Mouse (Mus musculus) WW6 (cell line): ENCODE measurements around the gene Insl3.
A peak's percentile ranks its signal among the peaks of the same experiment; 100 is the strongest.
"Not testable (repeated sequence)": the region's sequence is repeated elsewhere in the genome, so short reads cannot be mapped to it uniquely, and the experiment has no call there.

ENCODE experiments used
- DNase-seq: peaks from one replicate; pipeline ENCODE4 v3.0.0-alpha.2; 2013; ENCODE audit warnings: low read depth, low spot score

The Insl3 gene

GRCm38 (mm10) chr8:71676803-71677202, 12.2 kb upstream of the Insl3 start:
- no peak for DNase-seq

DNA sequence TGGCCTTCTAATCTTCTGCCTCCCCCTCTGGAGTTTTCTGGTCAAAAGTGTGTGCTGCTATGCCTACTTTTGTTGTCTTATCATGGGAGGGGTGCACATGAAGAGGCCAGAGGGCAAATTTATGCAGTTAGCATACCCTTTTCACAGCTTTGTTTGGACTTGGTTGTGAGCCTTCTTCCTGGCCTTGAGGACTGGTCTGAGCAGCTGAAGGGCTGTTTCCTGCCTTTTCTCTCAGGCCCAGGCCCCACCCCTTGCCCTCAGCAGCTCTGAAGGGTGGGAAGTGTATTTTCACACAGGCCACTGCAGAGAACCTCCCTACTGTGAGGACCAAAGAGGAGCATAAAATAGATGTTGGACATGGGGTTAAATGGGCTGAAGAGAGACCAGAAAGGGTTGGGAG, 11.5 kb upstream of the Insl3 start:
- DNase-seq, result no peak

GRCm38 (mm10) chr8:71678216-71678615, 10.8 kb upstream of the Insl3 start:
- no peak for DNase-seq

- no peak for DNase-seq
Observed at GRCm38 (mm10) chr8:71679116-71679515, 9.9 kb upstream of the Insl3 start.

- no peak for DNase-seq
Observed at GRCm38 (mm10) chr8:71679550-71680168, 9.4 kb upstream of the Insl3 start.

- no peak for DNase-seq
Observed at GRCm38 (mm10) chr8:71680471-71680870, 8.5 kb upstream of the Insl3 start.

DNA sequence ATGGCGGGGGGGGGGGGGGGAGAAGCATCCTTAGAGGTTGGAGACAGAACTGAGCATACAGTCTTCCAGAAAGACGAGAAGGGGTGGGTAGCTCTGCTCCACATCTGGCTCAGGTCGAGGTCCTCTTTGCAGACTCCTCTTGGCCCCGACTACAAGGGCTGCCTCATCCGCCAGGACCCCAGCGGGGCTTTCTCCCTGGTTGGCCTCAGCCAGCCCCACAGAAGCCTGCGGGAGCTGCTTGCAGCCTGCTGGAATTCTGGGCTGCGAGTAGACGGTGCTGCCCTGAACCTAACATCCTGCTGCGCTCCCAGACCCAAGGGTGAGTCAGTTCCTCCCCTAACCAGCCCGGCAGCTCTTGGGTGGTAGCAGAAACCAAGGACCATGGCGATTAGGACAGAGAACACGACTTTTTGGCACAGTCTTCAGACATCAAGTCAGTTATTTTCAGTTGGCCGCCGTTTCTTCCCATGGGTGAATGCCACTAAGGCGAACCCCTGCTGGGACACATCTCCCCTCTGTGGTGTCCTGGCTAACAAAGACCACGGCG, 7.6 kb upstream of the Insl3 start:
- DNase-seq, result no peak

GRCm38 (mm10) chr8:71682832-71683231, 6.2 kb upstream of the Insl3 start:
- no peak for DNase-seq

- DNase-seq, result no peak
Observed at GRCm38 (mm10) chr8:71684701-71685100, 4.3 kb upstream of the Insl3 start.

DNA sequence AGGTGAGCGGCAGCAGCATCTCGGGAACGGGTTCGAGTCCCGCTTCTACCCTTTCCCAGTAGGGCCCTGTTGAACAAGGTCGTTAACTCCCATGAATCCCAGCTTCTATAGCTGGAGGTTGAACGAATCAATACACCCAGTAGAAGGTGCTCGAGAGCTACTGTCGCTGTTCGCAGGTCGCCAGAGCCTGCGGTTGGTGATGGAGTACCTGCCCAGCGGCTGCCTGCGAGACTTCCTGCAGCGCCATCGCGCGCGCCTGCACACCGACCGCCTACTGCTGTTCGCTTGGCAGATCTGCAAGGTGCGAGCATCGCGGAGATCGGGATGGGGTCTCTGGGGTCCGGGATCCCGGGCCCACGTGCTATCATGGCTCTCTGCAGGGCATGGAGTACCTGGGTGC, 3.4 kb upstream of the Insl3 start:
- DNase-seq, result peak; percentile 70

GRCm38 (mm10) chr8:71686143-71686734, 2.8 kb upstream of the Insl3 start:
- no peak for DNase-seq

DNA sequence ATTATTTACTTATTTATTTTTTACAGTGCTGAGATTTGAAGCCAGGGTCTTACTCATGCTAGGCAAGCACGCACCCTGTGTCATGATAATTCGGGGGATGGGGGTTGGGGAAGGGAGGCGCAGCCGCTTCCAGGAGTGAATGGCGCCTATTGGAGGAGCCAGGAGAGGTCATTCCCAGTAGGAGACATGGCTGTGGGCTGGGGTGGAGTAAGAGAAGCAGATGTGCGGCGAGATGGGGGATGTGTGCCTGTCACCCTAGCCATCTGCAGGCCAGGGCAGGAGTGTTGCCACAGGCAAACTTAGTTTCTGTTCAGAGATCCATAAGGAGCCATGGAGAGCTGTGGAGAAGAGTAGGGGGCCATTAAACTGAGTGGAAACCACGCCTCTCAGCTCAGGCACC, 1.4 kb upstream of the Insl3 start:
- no peak for DNase-seq

DNA sequence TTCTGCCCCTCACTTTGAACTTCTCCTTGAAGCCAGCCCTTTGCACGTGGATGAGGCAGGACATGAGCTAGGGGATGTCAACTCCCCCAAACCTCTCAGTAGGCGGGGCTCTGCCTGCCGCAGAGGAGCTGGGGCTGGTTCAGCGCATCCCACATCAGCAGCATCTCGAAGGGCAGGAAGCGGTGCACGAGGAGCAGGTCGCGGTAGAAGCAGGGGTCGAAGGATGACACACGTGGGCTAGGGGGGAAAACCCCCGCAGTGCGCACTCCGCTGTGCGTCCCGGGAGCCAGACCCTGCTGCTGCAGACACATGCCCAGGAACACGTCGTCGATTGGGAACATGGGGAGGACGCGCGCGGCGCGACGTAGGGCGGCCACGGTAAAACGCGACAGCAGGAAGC, 3.5 kb downstream of the Insl3 start:
- no peak for DNase-seq

DNA sequence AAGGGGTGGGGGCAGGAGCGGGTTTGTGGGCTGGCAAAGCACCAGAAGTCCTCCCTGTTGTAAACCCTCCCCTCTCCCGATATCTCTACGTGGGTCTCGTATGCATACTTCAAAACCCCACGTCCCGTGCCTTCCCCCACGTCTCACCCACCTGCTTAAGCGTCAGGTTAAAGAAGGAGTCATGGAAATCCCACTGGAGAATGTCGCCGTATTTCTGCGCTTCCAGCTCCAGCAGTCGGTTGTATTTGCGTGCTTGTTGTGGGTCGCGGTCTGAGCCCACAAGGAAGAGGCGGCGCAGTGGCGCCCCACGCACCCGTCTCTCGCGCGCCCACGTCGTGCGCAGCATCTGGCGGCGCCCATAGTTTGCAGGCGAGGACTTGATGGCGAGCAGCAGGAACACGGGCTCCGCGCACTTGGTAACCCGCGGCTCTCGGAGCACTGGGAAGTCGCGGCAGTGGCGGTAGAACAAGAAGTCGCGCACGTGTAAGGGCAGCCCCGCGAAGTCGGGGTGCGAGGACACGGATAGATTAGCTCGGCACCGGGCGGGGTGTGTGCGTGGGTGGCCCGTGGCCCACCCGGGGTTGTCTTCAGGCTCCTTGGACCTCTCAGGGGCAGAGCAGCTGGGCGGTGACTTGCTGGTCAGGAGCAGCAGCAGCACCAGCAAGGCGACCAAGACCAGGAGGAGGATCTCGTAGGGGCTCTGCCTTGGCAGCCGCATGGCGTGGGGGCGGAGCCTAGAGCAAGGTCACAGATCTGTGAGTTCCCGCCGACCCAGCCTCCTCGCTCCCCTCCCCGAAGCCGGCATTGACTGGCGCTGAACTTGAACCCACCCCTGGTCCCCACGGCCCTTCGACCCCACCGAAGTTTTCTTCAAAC, 4.4 kb downstream of the Insl3 start:
- DNase-seq, result no peak

DNA sequence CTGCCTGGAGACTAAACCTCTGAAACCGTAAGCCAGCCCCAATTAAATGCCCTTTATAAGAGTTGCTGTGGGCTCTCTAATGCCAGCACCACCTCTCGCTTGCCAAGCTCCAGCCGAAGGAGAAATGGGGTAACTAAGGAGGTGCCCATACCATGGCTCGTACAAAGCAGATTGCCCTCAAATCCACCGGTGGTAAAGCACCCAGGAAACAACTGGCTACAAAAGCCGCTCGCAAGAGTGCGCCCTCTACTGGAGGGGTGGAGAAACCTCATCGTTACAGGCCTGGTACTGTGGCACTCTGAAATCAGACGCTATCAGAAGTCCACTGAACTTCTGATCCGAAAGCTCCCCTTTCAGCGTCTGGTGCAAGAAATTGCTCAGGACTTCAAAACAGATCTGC, 6.4 kb downstream of the Insl3 start:
- not testable (repeated sequence) for DNase-seq

- DNase-seq, result no peak
Observed at GRCm38 (mm10) chr8:71700493-71701269, 11.7 kb downstream of the Insl3 start.

DNA sequence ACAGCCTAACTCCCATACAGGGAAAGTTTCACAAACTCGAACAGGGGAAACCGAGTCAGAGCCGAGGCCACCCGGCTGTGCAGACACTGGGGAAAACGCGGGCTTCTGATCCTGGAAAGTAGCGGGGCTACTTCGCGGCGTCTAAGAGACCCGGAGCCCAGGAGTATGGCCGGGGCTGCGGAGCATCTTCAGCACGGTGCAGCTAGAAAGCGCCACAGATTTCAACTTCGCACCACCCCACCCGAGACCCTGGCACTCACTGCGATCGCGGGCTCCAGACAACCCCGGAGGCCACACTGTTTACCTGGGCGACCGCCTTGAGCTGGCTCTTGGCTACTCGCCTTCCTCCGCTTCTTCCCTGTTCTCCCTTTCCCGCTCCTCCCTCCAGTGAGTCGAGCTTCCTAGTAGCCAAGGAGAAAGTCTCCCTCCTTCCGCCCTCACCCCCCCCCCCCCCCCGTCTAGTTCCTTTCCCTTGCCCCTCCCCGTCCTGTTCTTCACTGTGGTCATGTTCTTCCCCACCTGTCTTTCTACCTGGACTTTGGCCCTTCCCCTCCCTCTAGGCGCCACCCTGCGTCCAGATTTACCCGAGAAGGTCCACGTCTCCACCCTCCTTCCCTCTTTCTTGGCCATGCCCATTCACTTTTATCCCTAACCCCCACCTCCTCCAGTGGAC, 12.5 kb downstream of the Insl3 start, which contains the start of gene B3gnt3:
Gene B3gnt3, minus strand, starts transcription at position 376 of the 673 bp plus-strand sequence.
- DNase-seq, result no peak

DNA sequence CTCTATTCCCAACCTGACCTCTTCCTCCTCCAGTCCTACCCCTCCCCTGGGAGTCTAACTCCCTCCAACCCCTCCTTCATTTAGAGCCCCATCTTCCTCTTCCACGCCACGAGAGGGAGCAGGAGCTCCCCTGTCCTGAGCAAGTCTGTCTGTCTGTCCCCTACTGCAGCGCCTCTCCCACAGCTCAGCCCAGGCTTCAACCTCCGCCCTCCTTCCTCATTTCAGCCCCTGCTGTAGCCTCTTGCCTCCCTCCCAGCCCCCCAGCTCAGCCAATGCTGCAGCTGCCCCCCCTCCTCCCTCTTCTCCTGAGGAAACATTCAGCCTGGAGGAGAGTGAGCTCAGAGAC, 13.0 kb downstream of the Insl3 start:
- DNase-seq, result no peak

GRCm38 (mm10) chr8:71702923-71703322, 13.9 kb downstream of the Insl3 start:
- no peak for DNase-seq

GRCm38 (mm10) chr8:71703400-71703799, 14.4 kb downstream of the Insl3 start:
- not testable (repeated sequence) for DNase-seq

DNA sequence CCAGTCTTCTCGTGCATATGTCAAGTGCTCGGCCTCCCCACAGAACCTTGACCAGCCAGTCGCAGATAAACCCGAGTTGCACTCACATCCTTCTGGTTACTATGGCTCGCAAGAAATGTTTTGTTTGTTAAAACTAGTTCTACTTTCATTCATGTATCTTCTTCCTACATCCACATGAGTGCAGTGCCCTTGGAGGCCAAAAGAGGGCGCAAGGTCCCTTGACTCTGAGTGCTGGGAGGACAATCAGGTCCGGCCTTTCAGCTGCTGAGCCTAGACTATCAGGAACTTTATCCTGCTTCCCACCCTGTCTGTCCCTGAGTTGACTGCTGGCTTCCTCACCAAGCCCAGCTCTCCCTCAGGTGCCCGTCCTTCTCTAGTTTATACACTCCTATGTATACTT, 18.9 kb downstream of the Insl3 start:
- DNase-seq, result no peak
